Mouse (Mus musculus): ENCODE measurements around the gene Bnip3.
A peak's percentile ranks its signal among the peaks of the same experiment; 100 is the strongest.

Bnip3 gene

DNA sequence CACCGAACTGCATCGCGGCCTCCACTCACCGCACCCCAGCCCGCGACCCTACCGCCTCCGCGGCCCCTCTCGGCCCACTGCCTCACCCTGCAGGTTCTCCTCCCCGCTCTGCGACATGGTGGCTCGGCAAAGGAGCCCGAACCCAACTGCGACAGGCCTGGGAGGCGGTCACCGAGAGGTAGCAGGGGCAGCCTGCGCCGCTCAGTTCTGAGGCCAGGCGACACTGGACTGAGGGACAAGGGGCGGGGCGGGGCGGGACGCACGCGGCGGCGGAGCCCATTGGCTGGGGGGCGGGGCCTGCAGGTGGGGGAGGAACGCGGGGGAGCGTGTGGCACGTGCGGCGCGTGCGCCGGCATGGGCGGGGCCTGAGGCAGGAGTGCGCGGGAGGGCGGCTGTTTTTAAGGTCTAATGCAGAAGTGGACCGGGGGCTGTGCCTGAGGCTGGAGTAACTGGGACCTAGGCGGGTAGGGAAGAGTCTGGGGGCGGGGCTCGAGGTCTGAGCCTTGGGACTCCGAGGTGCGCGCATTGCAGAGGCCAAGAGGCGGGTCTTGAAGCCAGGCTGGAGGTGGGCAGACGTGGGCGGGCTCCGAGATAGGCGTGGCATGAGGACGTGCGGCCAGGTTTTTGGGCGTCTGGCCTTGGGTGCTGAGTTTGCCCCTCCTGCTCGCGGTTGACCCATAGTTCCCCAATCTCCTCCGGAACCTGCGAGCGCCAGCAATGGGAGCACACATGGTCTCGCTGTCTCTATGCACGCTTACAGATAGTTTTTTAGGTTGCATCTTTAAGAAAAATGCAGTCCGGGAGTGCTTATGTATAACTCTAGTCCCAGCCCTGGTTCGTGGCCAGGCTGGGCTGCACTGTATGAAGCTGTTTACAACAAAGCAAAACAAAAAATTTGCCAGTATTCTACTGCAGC lies at the start of gene Bnip3:
Bnip3 (minus strand) TSS at position 243 of the 916 bp plus-strand sequence.
- peak; percentile 90 to 91 for DNase-seq (ENCODE audit: low spot score in 2 of 2)

DNA sequence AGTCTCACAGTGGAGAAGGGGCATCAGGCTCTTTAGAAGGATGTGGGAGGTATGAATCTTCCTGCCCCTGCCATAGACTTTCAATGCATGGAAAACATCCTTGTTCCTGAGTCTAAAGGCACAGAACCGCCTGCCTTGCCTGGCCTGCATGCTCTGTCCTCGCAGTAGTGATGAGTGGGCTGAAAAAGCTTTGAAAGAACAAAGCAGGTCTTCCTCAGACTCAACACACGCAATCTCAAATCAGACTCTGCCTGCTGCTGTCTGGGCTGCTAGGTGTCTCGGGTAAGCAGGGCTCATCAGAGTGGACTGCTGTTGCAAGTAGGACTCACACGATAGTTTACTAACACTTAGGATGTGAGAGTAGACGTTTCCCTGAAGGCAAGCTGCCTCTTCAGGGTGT lies 47.8 kb upstream of the Bnip3 start:
- DNase-seq (ENCODE audit: low spot score in 2 of 2), result no peak

GRCm38 (mm10) chr7:138955787-138956186 lies 46.5 kb upstream of the Bnip3 start:
- no peak for DNase-seq (ENCODE audit: low spot score in 2 of 2)

DNA sequence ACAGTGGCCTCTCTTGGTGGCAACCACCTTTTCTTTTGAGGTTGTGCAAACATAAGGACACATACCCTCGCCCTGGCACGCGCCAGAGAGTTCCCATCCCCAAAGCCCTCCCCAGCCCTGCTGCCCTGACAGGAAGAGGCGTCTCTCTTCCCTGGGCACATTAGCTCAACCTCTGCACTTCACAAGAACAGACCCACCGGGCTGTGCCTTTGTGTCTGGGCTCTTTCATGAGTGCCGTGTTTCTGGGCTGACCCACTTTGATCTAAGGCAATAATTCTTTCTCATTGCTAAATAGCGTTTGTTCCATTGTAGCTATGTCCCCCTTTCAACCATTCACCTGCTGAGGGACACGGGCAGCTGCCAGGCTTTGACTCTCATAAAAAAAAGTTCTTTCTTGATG lies 39.0 kb upstream of the Bnip3 start:
- no peak for DNase-seq (ENCODE audit: low spot score in 2 of 2)

GRCm38 (mm10) chr7:138947741-138948140 lies 38.4 kb upstream of the Bnip3 start:
- no peak for DNase-seq (ENCODE audit: low spot score in 2 of 2)

DNA sequence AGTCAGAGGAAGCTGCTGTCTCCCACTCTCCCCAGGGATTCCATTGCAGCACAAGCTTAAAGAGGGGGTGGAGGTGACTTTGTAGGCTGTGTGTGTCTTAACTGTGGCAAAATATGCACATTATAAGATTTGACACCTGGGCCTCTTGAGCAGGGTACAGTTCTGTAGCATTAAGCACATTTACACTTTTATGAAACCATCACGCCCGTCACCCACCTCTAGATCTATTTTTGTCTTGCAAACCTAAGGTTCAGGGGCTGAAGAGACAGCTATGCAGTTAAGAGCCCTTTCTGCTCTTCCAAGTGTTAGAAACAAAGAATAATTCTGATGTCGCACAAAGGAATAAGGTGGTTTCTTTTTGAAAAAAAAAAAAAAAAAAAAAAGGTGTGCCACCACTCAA lies 36.3 kb upstream of the Bnip3 start:
- DNase-seq (ENCODE audit: low spot score in 2 of 2), result no peak

GRCm38 (mm10) chr7:138942301-138942700 lies 33.0 kb upstream of the Bnip3 start:
- DNase-seq (ENCODE audit: low spot score in 2 of 2), result no peak

DNA sequence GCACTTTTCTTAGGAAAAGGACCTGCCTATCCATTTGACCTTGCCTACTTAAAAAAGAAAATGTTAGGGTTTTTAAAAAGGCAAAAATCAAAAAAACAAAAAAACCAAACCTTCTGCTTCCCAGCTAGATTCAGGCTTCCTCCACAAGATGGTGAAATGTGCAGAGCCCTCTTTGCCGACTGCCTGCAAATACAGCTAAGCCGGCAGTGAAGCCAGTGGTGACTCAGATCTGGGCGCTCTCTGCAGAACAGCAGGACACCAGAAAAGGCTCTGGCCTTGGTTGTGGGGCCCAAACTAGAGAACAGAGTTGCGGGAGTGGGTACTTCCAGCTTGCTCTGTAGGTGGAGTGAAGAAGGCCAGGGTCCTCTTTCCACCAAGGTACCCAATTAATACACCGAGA lies 32.3 kb upstream of the Bnip3 start:
- DNase-seq (ENCODE audit: low spot score in 2 of 2), result no peak

GRCm38 (mm10) chr7:138940612-138941461 lies 31.5 kb upstream of the Bnip3 start, which contains the start of gene Jakmip3:
Gene Jakmip3 (plus strand): TSS chr7:138940730.
- DNase-seq (ENCODE audit: low spot score in 2 of 2), result peak; percentile 75 to 78

DNA sequence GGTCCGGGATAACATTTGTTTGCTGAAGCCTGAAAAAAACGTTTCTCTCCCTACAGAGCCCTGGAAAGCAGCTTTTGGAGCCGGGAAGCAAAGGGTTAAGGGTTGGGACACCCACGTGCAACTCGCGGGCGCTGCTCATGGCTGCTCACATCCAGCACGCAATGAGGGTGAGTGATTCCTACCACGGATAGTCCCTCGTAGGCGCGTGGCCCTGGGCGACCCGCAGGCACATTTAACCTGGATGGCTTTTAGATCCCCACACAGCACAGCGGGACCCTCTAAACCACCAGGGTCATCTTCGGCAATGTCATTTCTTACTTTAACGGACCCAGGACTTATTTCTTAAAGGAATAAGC lies 30.9 kb upstream of the Bnip3 start:
- DNase-seq (ENCODE audit: low spot score in 2 of 2), result peak; percentile 87 to 88

- DNase-seq (ENCODE audit: low spot score in 2 of 2), result no peak
These were observed 29.7 kb upstream of the Bnip3 start for GRCm38 (mm10) chr7:138938991-138939390.

GRCm38 (mm10) chr7:138934523-138934922 lies 25.2 kb upstream of the Bnip3 start:
- DNase-seq (ENCODE audit: low spot score in 2 of 2), result no peak

GRCm38 (mm10) chr7:138928456-138928855 lies 19.1 kb upstream of the Bnip3 start:
- no peak for DNase-seq (ENCODE audit: low spot score in 2 of 2)

DNA sequence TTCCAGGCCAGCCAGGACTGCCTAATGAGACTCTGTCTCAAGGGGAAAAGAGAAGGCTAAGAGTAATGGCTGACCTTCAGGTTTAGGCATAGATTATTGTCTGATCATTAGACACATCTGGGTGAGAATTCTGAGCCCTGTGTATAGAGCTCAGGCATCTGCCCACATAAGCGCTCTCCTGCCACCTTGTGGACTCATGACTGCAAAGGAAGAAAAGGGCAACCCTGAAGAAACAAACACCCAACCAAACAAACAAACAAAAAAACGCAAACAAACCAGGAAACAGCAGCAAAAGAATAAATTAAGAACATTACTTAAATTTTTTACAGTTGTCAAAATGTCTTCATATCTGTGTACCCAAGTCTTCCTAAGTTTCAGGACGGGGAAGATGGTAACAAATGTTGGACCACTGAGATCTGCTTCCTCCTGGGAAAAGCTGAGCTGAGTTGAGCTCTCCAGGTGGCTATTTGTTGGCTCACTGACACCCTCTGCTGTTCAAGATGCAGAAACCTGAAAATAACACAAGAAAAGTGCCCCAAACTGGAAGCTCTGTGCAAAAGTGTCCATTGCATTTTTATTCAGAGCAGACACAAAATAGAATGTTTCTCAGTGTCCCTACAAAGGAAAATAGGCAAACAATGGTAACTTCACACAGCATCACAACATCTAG lies 14.6 kb upstream of the Bnip3 start:
- no peak for DNase-seq (ENCODE audit: low spot score in 2 of 2)

DNA sequence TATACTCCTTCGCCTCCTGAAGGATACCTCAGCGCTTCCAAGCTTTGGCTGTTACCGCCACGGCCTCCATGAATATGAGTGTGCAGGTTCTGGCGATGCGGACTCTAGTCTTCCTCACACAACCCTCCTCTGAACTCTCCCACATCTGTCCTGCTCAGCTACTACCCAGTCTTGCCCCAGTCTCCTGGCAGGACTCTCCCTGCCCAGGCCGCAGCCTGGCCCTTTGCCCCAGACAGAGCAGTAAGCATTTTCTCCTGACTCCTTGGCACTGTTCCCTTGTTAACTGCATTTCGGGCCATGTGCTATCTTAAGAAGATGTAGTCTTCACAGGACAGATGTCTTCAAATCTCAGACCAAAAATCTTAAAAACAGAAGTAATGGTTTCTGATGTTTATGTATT lies 12.3 kb upstream of the Bnip3 start:
- DNase-seq (ENCODE audit: low spot score in 2 of 2), result no peak

DNA sequence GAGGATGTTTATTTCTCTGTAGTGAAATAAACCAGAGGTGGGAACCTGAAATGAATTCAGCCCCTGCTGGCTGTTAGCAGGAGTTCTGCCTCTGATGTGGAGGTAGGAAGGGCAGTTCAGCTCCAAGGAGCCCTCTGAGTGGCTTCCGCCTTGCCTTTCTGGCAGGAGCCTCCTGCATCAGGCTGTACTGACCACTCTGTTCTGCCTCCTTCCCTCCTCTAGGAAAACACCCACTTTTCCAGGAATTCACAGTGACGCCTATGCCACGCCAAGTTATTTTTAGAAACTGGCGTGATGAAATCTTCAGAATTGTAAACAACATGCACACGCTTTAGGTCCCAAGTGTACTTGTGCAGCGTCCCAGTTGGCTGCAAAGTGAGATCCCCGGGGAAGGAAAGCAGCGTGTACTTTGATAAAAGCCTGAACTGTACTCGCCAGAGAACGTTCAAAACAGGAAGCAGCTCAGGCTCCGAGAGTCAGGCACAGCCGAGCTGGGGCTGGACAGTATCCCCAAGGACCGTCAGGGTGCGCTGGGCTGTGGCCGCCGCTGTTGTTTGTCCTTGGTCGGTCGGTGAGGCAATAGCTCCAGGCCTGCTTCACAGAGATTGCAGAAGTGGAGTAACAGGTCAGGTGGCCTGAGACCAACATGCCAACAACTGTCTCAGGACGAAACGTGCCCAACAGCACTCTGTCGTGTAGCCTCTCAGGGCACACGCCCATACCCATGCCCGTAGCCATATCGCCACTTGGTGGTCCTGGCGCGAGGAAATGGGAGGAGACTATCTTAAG lies 10.0 kb upstream of the Bnip3 start:
- DNase-seq (ENCODE audit: low spot score in 2 of 2), result peak in 1 of 2 experiments; percentile 55

GRCm38 (mm10) chr7:138913616-138914015 lies 4.3 kb upstream of the Bnip3 start:
- DNase-seq (ENCODE audit: low spot score in 2 of 2), result no peak

DNA sequence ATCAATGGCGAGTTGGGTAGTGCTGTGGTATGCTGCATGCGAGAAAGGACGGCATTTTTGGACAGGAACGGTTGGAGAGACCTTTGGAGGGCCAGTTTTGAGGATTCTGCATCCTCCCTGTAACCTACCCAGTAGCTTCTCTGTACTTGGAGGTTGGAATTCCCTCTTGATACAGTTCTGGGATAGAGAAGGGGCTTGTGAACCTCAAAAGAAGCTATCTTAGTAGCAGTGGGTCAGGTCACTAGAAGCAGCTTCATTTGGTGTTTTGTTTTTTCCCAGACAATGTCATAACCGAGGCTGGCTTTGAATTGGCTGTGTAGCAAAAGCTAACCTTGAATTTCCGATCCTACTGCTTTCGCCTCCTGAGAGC lies 859 bp upstream of the Bnip3 start:
- DNase-seq (ENCODE audit: low spot score in 2 of 2), result no peak

DNA sequence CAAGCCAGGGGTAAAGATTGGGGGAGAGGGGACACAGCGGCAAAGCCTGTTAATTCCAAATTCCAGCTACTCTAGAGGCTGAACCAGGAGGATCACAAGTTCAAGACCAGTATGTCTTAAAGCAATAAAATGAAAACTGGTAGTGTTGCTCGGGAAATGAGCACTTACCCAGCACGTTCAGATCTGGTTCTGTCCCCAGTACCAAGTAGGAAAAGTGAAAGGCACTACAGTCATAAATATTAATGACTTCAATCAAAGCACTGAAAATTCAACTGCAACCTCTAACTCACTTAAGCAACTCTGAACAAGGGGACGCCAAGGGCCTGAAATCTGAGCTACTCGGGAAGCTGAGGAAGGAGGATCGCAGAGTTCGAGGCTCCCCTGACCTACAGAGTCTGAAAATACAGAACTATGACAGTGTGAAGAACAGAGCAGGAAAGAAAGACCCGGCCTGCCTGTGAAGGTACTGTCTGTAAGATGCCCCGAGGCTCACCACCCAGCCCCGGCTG lies 497 bp downstream of the Bnip3 start:
- DNase-seq (ENCODE audit: low spot score in 2 of 2), result no peak

GRCm38 (mm10) chr7:138907976-138908375 lies 1.3 kb downstream of the Bnip3 start:
- DNase-seq (ENCODE audit: low spot score in 2 of 2), result no peak

DNA sequence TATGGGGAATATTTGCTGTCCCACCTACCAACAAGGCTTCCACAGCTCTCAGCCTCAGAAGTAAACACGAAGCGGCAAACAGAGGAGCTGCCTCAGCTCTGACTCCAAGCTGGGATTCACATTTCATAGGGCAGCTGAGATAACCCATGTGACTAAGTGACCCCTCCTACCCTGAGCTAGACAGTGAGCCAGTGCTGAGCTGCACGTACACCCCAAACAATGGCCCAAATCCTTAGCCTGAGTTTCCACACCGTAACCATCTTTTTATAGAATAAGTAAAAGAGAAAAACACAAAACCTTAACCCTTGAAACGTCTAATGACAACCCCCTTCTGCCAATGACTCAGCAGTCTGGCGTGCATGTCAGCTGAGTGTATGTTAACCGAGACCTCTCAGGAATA lies 2.3 kb downstream of the Bnip3 start:
- peak in 1 of 2 experiments; percentile 42 for DNase-seq (ENCODE audit: low spot score in 2 of 2)

All from right cerebral cortex, postnatal 10 days (tissue).